Mouse (Mus musculus) liver, embryonic 12.5 days (tissue): ENCODE data around the gene Ptpn14. TPM values are rescaled to one million over a fixed set of nuclear protein-coding genes. Genes with fewer than 3 reads are reported as not detected.

ENCODE experiments used
- ATAC-seq: fragments of 200-750 bp; cut with Nextera tagmentation; 2 replicates; pipeline ENCODE4 v1.8.0; 2017; ENCODE audit warnings: moderate number of reproducible peaks, mild to moderate bottlenecking, moderate library complexity
- H3K27ac ChIP-seq: fragments of 300-500 bp; sonication (generic); 2 replicates; pipeline ENCODE4 v1.5.1; 2016; ENCODE audit warnings: mild to moderate bottlenecking
- H3K27me3 ChIP-seq: fragments of 300-500 bp; sonication (generic); replicated peaks from 2 replicates; pipeline ENCODE4 v1.6.1; 2016; ENCODE audit warnings: mild to moderate bottlenecking, moderate library complexity
- H3K36me3 ChIP-seq: fragments of 300-500 bp; sonication (generic); 2 replicates; pipeline ENCODE4 v1.6.1; 2016; ENCODE audit warnings: mild to moderate bottlenecking, moderate library complexity
- H3K4me1 ChIP-seq: fragments of 300-500 bp; sonication (generic); 2 replicates; pipeline ENCODE4 v1.6.1; 2016
- H3K4me2 ChIP-seq: fragments of 300-500 bp; sonication (generic); 2 replicates; pipeline ENCODE4 v1.6.1; 2016; ENCODE audit warnings: mild to moderate bottlenecking, moderate library complexity
- H3K4me3 ChIP-seq: fragments of 300-500 bp; sonication (generic); 2 replicates; pipeline ENCODE4 v1.5.1; 2016; ENCODE audit warnings: mild to moderate bottlenecking, moderate library complexity
- H3K9ac ChIP-seq: fragments of 300-500 bp; sonication (generic); 2 replicates; pipeline ENCODE4 v1.6.1; 2016; ENCODE audit warnings: mild to moderate bottlenecking, moderate library complexity
- H3K9me3 ChIP-seq: fragments of 300-500 bp; sonication (generic); replicated peaks from 2 replicates; pipeline ENCODE4 v1.6.1; 2016; ENCODE audit warnings: mild to moderate bottlenecking, moderate library complexity
- WGBS: fragments of 180-500 bp; shearing (Covaris S2); methylation state at CpG from one replicate; pipeline ENCODE4 v1.1.7; 2016; ENCODE audit not compliant: insufficient replicate concordance; 5-methylcytosine and 5-hydroxymethylcytosine counted together
- polyA plus RNA-seq: library from polyadenylated mRNA; unstranded; fragments of >200 nt; fragmentation: Nextera tagmentation; extraction: Ambion mirVana; gene quantifications from 2 replicates; pipeline ENCODE4 v1.2.1, GENCODE M21; 2016

Gene Ptpn14
- polyA plus RNA-seq, 1 experiment from 2014 or later = 0.70 TPM

GRCm38 (mm10) chr1:189824436-189824835 lies 96.4 kb downstream of the Ptpn14 start:
- peaks cover 5% of the 10 kb centered on the region; the same call in 1 of the 2 replicates for H3K9me3 ChIP-seq
- no peak overlapping the region for H3K9ac ChIP-seq
- H3K36me3 ChIP-seq = no peaks in the 10 kb centered on the region
- no peak overlapping the region for H3K4me2 ChIP-seq
- H3K27ac ChIP-seq = no peak overlapping the region
- 71% methylated on average over 5 of the region's 5 CpGs for WGBS
- no peak for ATAC-seq
- no peak overlapping the region for H3K4me3 ChIP-seq
- H3K27me3 ChIP-seq = 0 out of 2 replicates have a peak, but pooled peaks cover 3% of the 10 kb centered on the region
- peaks cover 9% of the 10 kb centered on the region; the same call in 1 of the 2 replicates for H3K4me1 ChIP-seq

DNA sequence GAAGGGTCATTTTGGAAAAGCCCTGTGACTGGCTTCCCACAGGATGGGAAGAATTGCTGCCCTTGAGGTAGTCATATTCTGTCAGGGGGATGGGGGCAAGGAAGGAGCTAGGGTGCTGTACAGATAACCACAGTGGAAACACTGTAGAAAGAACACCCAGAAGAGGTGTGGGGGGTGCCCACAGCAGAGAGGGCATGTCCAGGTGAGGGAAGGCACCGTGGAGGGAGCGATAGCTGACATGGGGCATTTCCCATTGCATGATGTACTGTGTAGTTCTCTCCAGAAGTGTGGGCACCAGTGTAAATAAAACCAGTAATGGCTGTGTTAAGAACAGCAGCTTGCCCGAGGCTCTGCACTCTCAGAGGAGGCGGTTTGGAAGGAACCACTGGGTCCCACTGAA lies 102.3 kb downstream of the Ptpn14 start:
- peak overlapping the region; percentile 46; the same call in 1 of the 2 replicates for H3K27ac ChIP-seq
- 73% methylated on average over 4 of the region's 4 CpGs for WGBS
- peak; percentile 2; the same call in 1 of the 2 replicates for ATAC-seq

GRCm38 (mm10) chr1:189830797-189831232 lies 102.7 kb downstream of the Ptpn14 start:
- H3K36me3 ChIP-seq = no peaks in the 10 kb centered on the region
- peak overlapping the region; percentile 2; the same call in 1 of the 2 replicates for H3K9ac ChIP-seq
- no peak overlapping the region for H3K4me3 ChIP-seq
- H3K4me1 ChIP-seq = peaks cover 31% of the 10 kb centered on the region
- peak; percentile 92 for ATAC-seq
- WGBS = 17% methylated on average over 12 of the region's 12 CpGs
- no peaks in the 10 kb centered on the region for H3K27me3 ChIP-seq
- H3K27ac ChIP-seq = peak overlapping the region; percentile 46; the same call in 1 of the 2 replicates
- peak overlapping the region; percentile 31 for H3K4me2 ChIP-seq
- H3K9me3 ChIP-seq = no peaks in the 10 kb centered on the region

More for the DNA sequence above, 102.3 kb downstream of the Ptpn14 start:
- Histone ChIP-seq H3K27me3 (no peaks in the 10 kb centered on the region), H3K9ac (no peak overlapping the region), H3K4me2 (peak overlapping the region; percentile 31), H3K4me1 (peaks cover 31% of the 10 kb centered on the region), H3K9me3 (no peaks in the 10 kb centered on the region), H3K36me3 (no peaks in the 10 kb centered on the region), H3K4me3 (no peak overlapping the region)

DNA sequence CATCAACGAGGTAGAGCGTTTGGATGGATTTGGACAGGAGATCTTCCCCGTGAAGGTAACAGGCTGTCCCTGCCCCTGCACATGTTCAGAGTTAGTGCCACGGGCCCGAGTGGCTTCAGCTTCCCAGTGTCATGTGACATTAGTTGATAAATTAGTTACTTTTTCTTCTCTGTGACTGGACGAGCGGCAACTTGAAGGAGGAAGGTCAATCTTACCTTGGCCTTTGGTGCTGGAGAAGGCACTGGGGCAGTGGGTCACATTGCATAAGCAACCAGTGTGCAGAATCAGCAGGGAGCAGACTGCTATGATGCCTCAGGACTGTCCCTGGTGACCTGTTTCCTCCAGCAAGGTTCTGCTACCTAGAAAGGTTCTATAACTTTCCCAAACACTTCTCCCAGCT lies 105.3 kb downstream of the Ptpn14 start:
- Histone ChIP-seq H3K27me3 (no peaks in the 10 kb centered on the region), H3K9ac (no peak overlapping the region), H3K4me2 (no peak overlapping the region), H3K4me3 (no peak overlapping the region), H3K9me3 (no peaks in the 10 kb centered on the region), H3K36me3 (no peaks in the 10 kb centered on the region), H3K27ac (no peak overlapping the region), H3K4me1 (peaks cover 31% of the 10 kb centered on the region)
- WGBS = 71% methylated on average over 7 of the region's 7 CpGs
- ATAC-seq = no peak

DNA sequence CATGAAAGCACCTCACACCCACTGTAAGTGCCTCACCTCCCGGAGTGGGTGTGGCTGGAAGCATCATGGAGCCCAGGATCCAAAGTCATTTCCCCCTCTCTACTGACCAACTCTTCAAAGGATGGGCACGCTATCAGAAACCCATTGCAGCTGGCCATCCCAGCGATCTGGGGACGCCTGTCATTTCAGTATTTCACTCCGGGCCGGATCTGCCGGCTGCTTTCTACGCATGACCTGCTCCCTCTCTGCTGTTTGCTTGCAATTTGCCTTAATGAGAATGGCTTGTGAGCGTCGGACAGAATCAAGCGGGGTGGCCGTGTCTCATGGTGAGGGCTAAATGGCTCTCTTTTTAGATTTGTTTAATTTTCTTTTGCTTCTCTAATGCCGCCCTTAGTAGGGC lies 106.1 kb downstream of the Ptpn14 start:
- 80% methylated on average over 13 of the region's 13 CpGs for WGBS
- Histone ChIP-seq H3K27ac (no peak overlapping the region), H3K9me3 (no peaks in the 10 kb centered on the region), H3K4me1 (peaks cover 31% of the 10 kb centered on the region), H3K4me3 (no peak overlapping the region), H3K27me3 (no peaks in the 10 kb centered on the region), H3K9ac (no peak overlapping the region), H3K4me2 (no peak overlapping the region), H3K36me3 (no peaks in the 10 kb centered on the region)
- ATAC-seq = no peak

GRCm38 (mm10) chr1:189846319-189846718 lies 118.3 kb downstream of the Ptpn14 start:
- Histone ChIP-seq H3K9ac (no peak overlapping the region), H3K36me3 (peaks cover 12% of the 10 kb centered on the region; the same call in 1 of the 2 replicates), H3K4me1 (peaks cover 16% of the 10 kb centered on the region), H3K27ac (no peak overlapping the region), H3K27me3 (no peaks in the 10 kb centered on the region), H3K4me3 (no peak overlapping the region), H3K4me2 (no peak overlapping the region), H3K9me3 (no peaks in the 10 kb centered on the region)
- ATAC-seq = peak; percentile 44
- WGBS = 53% methylated on average over 2 of the region's 2 CpGs

- ATAC-seq = no peak
- H3K4me1 ChIP-seq = peaks cover 22% of the 10 kb centered on the region
- H3K27me3 ChIP-seq = no peaks in the 10 kb centered on the region
- no peak overlapping the region for H3K4me2 ChIP-seq
- H3K9me3 ChIP-seq = no peaks in the 10 kb centered on the region
- no peak overlapping the region for H3K27ac ChIP-seq
- H3K9ac ChIP-seq = no peak overlapping the region
- 78% methylated on average over 11 of the region's 11 CpGs for WGBS
- H3K4me3 ChIP-seq = no peak overlapping the region
- peaks cover 12% of the 10 kb centered on the region; the same call in 1 of the 2 replicates for H3K36me3 ChIP-seq
Observed at GRCm38 (mm10) chr1:189849550-189849949, 121.5 kb downstream of the Ptpn14 start.

GRCm38 (mm10) chr1:189852051-189852450 lies 124.0 kb downstream of the Ptpn14 start:
- Histone ChIP-seq H3K27ac (no peak overlapping the region), H3K4me2 (no peak overlapping the region), H3K36me3 (peaks cover 12% of the 10 kb centered on the region; the same call in 1 of the 2 replicates), H3K9me3 (no peaks in the 10 kb centered on the region), H3K9ac (no peak overlapping the region), H3K27me3 (no peaks in the 10 kb centered on the region), H3K4me3 (no peak overlapping the region), H3K4me1 (peaks cover 27% of the 10 kb centered on the region)
- 72% methylated on average over 5 of the region's 5 CpGs for WGBS
- no peak for ATAC-seq

DNA sequence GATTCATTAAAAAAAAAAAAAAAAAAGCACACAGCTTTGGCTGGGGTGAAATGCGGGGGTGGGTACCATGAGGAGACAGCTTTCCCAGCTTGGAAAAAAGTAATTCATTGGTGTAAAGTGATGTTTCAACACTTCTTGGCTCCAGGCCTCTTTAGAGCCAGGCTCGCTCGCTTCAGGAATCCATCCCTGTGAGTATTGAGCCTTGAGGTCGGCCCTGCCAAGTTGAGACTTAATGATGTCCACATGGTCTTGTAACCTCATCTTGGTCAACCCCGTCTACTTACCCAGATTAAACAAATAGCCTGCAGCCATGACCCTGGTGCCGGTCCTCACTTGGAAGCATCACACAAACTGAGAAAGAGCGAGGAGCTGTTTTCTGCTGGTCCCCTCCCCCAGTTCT lies 124.4 kb downstream of the Ptpn14 start:
- WGBS = 79% methylated on average over 7 of the region's 7 CpGs
- Histone ChIP-seq H3K27me3 (no peaks in the 10 kb centered on the region), H3K4me1 (peaks cover 23% of the 10 kb centered on the region), H3K9ac (no peak overlapping the region), H3K27ac (no peak overlapping the region), H3K4me3 (no peak overlapping the region), H3K9me3 (no peaks in the 10 kb centered on the region), H3K36me3 (peaks cover 12% of the 10 kb centered on the region; the same call in 1 of the 2 replicates), H3K4me2 (no peak overlapping the region)
- no peak for ATAC-seq

GRCm38 (mm10) chr1:189854646-189855045 lies 126.6 kb downstream of the Ptpn14 start:
- Histone ChIP-seq H3K27ac (peak overlapping the region; percentile 56; the same call in 1 of the 2 replicates), H3K9ac (no peak overlapping the region), H3K9me3 (no peaks in the 10 kb centered on the region)

GRCm38 (mm10) chr1:189855739-189856138 lies 127.7 kb downstream of the Ptpn14 start:
- peak; percentile 54 for ATAC-seq
- H3K9ac ChIP-seq = no peak overlapping the region
- peaks cover 29% of the 10 kb centered on the region for H3K4me1 ChIP-seq
- no peak overlapping the region for H3K4me3 ChIP-seq
- peaks cover 4% of the 10 kb centered on the region; the same call in 1 of the 2 replicates for H3K36me3 ChIP-seq
- H3K27ac ChIP-seq = peak overlapping the region; percentile 66
- no peaks in the 10 kb centered on the region for H3K9me3 ChIP-seq
- H3K27me3 ChIP-seq = no peaks in the 10 kb centered on the region
- WGBS = 21% methylated on average over 5 of the region's 5 CpGs
- peak overlapping the region; percentile 20; the same call in 1 of the 2 replicates for H3K4me2 ChIP-seq

More at GRCm38 (mm10) chr1:189854646-189855045, 126.6 kb downstream of the Ptpn14 start:
- H3K27me3 ChIP-seq = no peaks in the 10 kb centered on the region
- no peak for ATAC-seq
- H3K36me3 ChIP-seq = peaks cover 12% of the 10 kb centered on the region; the same call in 1 of the 2 replicates
- no peak overlapping the region for H3K4me2 ChIP-seq
- peaks cover 23% of the 10 kb centered on the region for H3K4me1 ChIP-seq
- no peak overlapping the region for H3K4me3 ChIP-seq
- WGBS = 83% methylated on average over 13 of the region's 13 CpGs

DNA sequence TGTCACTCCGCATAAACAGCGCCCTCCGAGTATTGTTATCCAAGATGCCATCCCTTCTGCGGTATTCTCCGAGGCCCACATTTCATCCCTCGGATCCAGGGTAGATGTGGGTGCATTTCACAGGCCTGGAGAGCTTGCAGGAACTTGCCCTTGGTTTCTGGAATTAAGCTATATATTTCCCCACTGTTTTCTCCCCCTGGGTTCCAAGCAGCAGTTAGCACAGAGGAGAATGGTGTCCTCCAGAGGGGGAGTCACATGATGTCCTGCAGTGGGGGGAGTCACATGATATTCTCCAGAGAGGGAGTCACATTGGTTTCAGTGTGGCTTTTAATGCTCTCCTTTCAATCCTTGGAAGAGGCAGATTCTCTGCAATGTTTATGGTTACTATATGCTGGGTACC lies 130.3 kb downstream of the Ptpn14 start:
- H3K27ac ChIP-seq = no peak overlapping the region
- H3K4me3 ChIP-seq = no peak overlapping the region
- H3K4me1 ChIP-seq = peaks cover 36% of the 10 kb centered on the region
- H3K27me3 ChIP-seq = no peaks in the 10 kb centered on the region
- WGBS = 82% methylated on average over 6 of the region's 6 CpGs
- no peaks in the 10 kb centered on the region for H3K36me3 ChIP-seq
- H3K9me3 ChIP-seq = no peaks in the 10 kb centered on the region
- no peak overlapping the region for H3K4me2 ChIP-seq
- ATAC-seq = no peak
- H3K9ac ChIP-seq = no peak overlapping the region
